Mouse (Mus musculus): ENCODE results near the gene Six3. TPM values are rescaled to one million over a fixed set of nuclear protein-coding genes. Genes with fewer than 3 reads are reported as not detected.

Gene Six3
- polyA plus RNA-seq, 1 experiment: not detected

GRCm38 (mm10) chr17:85623161-85624050, 10.0 kb downstream of the Six3 start:
- no peak for TF ChIP-seq POLR2A (IDR thresholded peaks at IDR 0.05; ENCODE audit: control insufficient read depth, low read depth, low read length)
- no peak for TF ChIP-seq CTCF (IDR thresholded peaks at IDR 0.05; ENCODE audit: control insufficient read depth, insufficient read depth, insufficient replicate concordance, low read depth, low read length)
- H3K4me3 ChIP-seq (ENCODE audit: control insufficient read depth, low read depth, low read length): no peak overlapping the region
- H3K36me3 ChIP-seq (ENCODE audit: control insufficient read depth, insufficient read depth, low read length): no peaks in the 10 kb centered on the region
- peaks cover 8% of the 10 kb centered on the region for H3K27me3 ChIP-seq (ENCODE audit: control insufficient read depth, insufficient read depth, low read length)
- H3K27ac ChIP-seq (ENCODE audit: control insufficient read depth, insufficient read depth, low read depth, low read length): no peak overlapping the region
- H3K4me1 ChIP-seq (ENCODE audit: control insufficient read depth, insufficient read depth, low read length): peaks cover 9% of the 10 kb centered on the region

GRCm38 (mm10) chr17:85624051-85624420, 10.6 kb downstream of the Six3 start:
- peaks cover 8% of the 10 kb centered on the region for H3K27me3 ChIP-seq (ENCODE audit: control insufficient read depth, insufficient read depth, low read length)
- H3K36me3 ChIP-seq (ENCODE audit: control insufficient read depth, insufficient read depth, low read length): no peaks in the 10 kb centered on the region
- no peak for TF ChIP-seq CTCF (IDR thresholded peaks at IDR 0.05; ENCODE audit: control insufficient read depth, insufficient read depth, insufficient replicate concordance, low read depth, low read length)
- TF ChIP-seq POLR2A (IDR thresholded peaks at IDR 0.05; ENCODE audit: control insufficient read depth, low read depth, low read length): no peak
- no peak overlapping the region for H3K4me3 ChIP-seq (ENCODE audit: control insufficient read depth, low read depth, low read length)
- no peak overlapping the region for H3K27ac ChIP-seq (ENCODE audit: control insufficient read depth, insufficient read depth, low read depth, low read length)
- peaks cover 9% of the 10 kb centered on the region for H3K4me1 ChIP-seq (ENCODE audit: control insufficient read depth, insufficient read depth, low read length)

- Histone ChIP-seq H3K27me3 (ENCODE audit: control insufficient read depth, insufficient read depth, low read length) (peaks cover 8% of the 10 kb centered on the region), H3K4me3 (ENCODE audit: control insufficient read depth, low read depth, low read length) (no peak overlapping the region), H3K4me1 (ENCODE audit: control insufficient read depth, insufficient read depth, low read length) (peaks cover 9% of the 10 kb centered on the region), H3K27ac (ENCODE audit: control insufficient read depth, insufficient read depth, low read depth, low read length) (no peak overlapping the region), H3K36me3 (ENCODE audit: control insufficient read depth, insufficient read depth, low read length) (no peaks in the 10 kb centered on the region)
- TF ChIP-seq CTCF (IDR thresholded peaks at IDR 0.05; ENCODE audit: control insufficient read depth, insufficient read depth, insufficient replicate concordance, low read depth, low read length): no peak
- no peak for TF ChIP-seq POLR2A (IDR thresholded peaks at IDR 0.05; ENCODE audit: control insufficient read depth, low read depth, low read length)
Measured at GRCm38 (mm10) chr17:85624981-85625940, 11.9 kb downstream of the Six3 start.

- Histone ChIP-seq H3K4me1 (ENCODE audit: control insufficient read depth, insufficient read depth, low read length) (peaks cover 10% of the 10 kb centered on the region), H3K4me3 (ENCODE audit: control insufficient read depth, low read depth, low read length) (no peak overlapping the region), H3K27me3 (ENCODE audit: control insufficient read depth, insufficient read depth, low read length) (peaks cover 8% of the 10 kb centered on the region), H3K36me3 (ENCODE audit: control insufficient read depth, insufficient read depth, low read length) (no peaks in the 10 kb centered on the region), H3K27ac (ENCODE audit: control insufficient read depth, insufficient read depth, low read depth, low read length) (no peak overlapping the region)
- no peak for TF ChIP-seq POLR2A (IDR thresholded peaks at IDR 0.05; ENCODE audit: control insufficient read depth, low read depth, low read length)
- no peak for TF ChIP-seq CTCF (IDR thresholded peaks at IDR 0.05; ENCODE audit: control insufficient read depth, insufficient read depth, insufficient replicate concordance, low read depth, low read length)
Measured at GRCm38 (mm10) chr17:85626091-85626860, 12.9 kb downstream of the Six3 start.

GRCm38 (mm10) chr17:85627751-85628150, 14.3 kb downstream of the Six3 start:
- Histone ChIP-seq H3K4me3 (ENCODE audit: control insufficient read depth, low read depth, low read length) (no peak overlapping the region), H3K27ac (ENCODE audit: control insufficient read depth, insufficient read depth, low read depth, low read length) (no peak overlapping the region), H3K4me1 (ENCODE audit: control insufficient read depth, insufficient read depth, low read length) (peaks cover 10% of the 10 kb centered on the region), H3K27me3 (ENCODE audit: control insufficient read depth, insufficient read depth, low read length) (peaks cover 6% of the 10 kb centered on the region), H3K36me3 (ENCODE audit: control insufficient read depth, insufficient read depth, low read length) (no peaks in the 10 kb centered on the region)
- TF ChIP-seq CTCF (IDR thresholded peaks at IDR 0.05; ENCODE audit: control insufficient read depth, insufficient read depth, insufficient replicate concordance, low read depth, low read length): no peak
- no peak for TF ChIP-seq POLR2A (IDR thresholded peaks at IDR 0.05; ENCODE audit: control insufficient read depth, low read depth, low read length)

GRCm38 (mm10) chr17:85628811-85629210, 15.4 kb downstream of the Six3 start:
- H3K36me3 ChIP-seq (ENCODE audit: control insufficient read depth, insufficient read depth, low read length): no peaks in the 10 kb centered on the region
- peaks cover 6% of the 10 kb centered on the region for H3K4me1 ChIP-seq (ENCODE audit: control insufficient read depth, insufficient read depth, low read length)
- peaks cover 5% of the 10 kb centered on the region for H3K27me3 ChIP-seq (ENCODE audit: control insufficient read depth, insufficient read depth, low read length)
- H3K27ac ChIP-seq (ENCODE audit: control insufficient read depth, insufficient read depth, low read depth, low read length): no peak overlapping the region
- no peak for TF ChIP-seq CTCF (IDR thresholded peaks at IDR 0.05; ENCODE audit: control insufficient read depth, insufficient read depth, insufficient replicate concordance, low read depth, low read length)
- no peak for TF ChIP-seq POLR2A (IDR thresholded peaks at IDR 0.05; ENCODE audit: control insufficient read depth, low read depth, low read length)
- no peak overlapping the region for H3K4me3 ChIP-seq (ENCODE audit: control insufficient read depth, low read depth, low read length)

Data from testis, adult 2 months (tissue).